Mouse (Mus musculus) retina, adult 2 months (tissue): ENCODE results near the gene Serpina16.

Source experiments
- DNase-seq: peaks from one replicate; pipeline ENCODE4 v3.0.0-alpha.2; 2012; ENCODE audit warnings: low read depth, low spot score

The Serpina16 gene

DNA sequence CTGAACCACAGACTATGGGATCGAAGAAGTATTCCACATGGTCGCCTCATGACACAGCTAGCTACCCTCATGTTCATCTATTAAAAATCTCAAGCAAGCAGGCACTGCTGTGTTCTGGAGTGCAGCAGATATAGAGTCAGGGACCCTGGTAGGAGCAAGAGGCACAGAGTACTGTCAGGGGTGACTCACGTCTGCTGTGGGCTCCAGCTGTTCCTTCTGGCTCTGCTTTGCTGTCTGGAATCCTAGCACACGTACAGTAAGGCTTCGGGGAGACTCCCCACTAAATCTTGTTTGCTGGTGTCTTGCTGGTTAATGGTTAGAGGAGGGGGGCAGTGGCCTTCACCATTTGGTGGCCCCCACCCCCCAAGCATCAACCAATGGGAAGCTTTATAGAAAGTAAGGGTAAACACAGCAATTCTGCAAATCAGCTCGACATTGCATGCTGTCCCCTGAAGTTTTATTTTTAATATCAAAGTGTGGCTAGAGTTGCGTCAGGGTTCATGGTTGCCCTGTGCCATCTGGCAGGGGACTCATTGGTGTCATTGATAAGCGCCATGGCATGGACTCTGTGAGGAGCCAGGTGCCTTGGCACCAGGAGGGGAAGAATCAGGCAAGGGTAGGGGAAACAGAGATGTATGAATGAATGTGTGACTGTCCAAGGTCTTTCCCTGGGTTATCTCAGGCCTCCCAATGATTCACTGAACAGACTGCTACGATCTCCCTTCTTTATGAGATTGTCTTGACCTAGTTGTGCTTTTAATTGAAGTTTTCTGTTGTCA is 18.9 kb downstream of the Serpina16 start, which contains the start of gene Serpina6:
TSS of gene Serpina6 (minus strand) at position 365 of the 779 bp plus-strand sequence.
- no peak for DNase-seq

DNA sequence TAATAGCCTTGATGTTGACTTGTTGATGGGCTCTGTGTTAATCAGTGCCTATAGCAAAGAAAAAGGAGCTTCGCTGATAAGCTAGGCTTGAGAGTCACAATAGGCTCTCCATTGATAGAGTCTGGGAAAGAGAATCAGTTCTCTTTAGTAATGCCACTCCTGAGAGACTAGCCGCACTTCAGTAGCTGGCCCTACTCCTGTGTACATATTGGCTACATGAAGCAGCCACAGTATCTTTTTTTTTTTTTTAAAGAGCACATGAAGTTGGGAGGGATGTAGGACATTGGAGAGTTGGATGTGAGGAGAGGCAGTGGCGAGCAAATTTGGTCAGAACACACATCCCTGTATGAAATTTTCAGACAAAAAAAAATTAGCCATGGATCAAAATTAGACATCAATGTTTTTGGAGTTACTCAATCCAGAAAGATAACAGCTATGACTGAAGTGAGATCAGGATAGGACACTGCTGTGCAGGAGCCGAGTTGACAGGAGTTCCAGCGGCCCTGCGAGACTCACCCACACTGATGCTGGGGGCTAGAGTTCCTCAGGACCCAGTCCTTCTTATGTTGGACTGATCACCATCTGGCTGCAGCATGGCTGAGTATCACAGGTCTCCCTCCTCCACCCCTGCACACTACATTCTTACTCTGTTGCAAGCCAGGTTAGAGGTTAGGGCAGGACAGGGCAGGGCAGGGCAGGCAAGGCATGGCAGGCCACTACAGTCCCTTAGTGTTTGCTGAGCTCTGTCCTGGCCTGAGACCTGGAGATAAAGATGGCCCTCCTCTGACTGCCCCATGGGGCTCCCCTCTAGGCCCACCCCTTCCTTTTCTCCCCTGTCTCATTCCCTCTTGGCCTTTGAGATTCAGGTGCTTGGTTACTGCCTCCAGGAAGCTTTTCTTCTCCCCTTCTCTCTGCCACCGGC is 20.6 kb downstream of the Serpina16 start:
- DNase-seq, result no peak

DNA sequence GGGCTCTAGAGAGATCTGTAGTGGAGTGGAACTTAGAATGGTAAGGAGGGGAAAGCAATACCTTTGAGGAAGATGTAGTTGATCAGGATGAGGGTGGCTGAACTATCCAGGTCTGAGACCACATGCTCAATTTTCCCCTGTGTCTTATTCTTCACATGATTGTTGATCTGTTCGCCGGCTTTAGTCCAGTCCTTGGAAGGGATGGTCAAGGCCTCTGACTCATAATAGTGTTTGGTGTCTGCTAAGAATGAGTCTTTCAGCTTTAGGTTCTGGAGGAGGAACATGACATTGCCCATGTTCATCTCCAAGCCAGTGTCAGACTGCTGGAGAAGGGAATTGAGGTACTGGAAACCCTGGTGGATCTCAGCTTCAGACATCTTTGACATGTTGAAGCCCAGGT is 22.1 kb downstream of the Serpina16 start:
- DNase-seq, result no peak

DNA sequence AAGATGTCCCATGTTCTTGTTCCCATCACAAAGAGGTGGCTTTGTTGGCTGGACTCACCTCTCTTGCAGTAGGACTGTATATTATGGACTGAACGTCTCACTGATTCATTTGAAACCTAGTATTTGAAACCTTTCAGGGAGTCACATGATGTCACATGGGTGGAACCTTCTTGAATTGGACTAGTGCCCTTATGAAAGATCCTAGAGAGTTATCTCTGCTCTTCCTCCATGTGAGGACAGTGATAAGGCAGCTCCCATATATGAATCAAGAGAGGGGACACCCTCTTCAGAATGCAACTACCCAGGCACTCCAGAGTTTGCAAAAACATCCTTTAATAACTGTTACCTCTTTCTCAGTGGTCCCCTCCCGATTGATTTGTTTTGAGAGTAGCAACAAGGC is 29.6 kb downstream of the Serpina16 start:
- no peak for DNase-seq

DNA sequence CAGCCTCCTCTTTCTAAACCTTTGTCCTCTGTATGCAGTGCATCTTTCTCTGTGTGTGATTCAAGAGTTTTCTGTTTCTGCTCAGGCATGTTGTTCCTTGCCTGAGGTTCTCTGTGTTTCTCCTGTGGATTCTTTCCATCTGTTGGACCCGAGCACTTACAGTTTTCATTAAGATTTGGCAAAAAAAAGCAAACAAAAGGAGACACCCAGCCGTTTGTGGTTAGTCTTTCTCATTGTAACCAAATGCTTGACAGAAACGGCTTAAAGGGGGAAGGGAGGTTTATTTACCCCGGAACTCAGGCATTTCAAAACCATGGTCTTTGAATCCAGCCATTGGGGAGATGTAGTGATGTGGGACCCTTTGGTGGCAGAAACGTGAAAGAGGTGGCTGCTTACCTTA is 31.3 kb downstream of the Serpina16 start:
- no peak for DNase-seq

DNA sequence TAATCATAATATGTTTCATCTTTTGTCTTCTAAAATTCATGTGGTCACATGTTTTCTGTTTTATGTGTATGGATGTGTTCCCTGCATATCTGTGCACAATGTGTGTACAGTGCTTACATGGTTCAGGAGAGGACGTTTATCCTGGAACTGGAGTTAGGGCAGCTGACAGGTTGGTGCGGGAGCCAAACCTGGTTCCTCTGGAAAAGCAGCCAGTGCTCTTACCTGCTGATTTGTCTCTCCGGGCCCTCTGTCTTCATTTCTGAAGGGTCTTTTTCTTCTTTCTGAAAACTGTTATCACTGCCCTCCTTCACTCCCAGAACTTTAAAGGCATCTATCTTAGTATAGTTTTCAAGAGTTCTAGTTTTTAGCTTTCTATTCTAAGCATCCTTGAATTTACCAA is 32.1 kb downstream of the Serpina16 start:
- no peak for DNase-seq

DNA sequence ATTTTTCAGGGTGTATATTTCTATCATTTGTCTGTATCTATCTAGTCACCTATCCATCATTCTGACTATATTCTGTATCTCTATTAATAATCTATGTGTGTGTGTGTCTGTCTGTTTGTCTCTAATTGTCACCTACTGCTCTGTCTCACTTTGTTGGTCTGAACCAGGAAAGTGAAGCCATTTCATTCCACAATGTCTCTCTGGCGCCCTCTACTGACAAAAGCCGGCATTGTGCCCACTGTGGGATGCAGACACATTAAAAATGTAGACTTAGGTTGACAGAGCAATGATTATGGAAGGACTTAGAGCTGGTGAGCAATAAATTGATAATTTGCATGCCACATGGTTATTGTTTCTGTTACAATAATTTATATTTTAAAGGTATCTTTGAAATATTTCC is 32.6 kb downstream of the Serpina16 start:
- DNase-seq, result peak; percentile 33

DNA sequence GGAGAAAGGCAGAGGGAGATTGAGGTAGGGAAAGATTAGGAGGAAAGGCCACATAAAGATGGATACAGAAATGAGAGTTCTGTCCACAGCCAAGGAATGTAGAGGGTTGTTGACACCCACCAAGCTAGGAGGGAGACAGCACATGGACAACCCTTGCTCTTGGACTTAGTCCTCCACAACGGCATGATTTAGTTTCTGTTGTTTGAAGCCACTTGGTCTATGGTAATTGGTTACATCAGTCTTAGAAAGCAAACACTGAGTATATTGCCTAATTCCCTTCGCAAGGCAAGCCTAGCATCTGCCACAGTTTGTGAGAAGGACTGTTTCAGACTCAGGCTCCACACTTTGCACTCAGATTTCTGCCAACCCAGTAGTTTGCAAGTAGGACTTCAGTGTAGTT is 40.1 kb downstream of the Serpina16 start:
- no peak for DNase-seq

DNA sequence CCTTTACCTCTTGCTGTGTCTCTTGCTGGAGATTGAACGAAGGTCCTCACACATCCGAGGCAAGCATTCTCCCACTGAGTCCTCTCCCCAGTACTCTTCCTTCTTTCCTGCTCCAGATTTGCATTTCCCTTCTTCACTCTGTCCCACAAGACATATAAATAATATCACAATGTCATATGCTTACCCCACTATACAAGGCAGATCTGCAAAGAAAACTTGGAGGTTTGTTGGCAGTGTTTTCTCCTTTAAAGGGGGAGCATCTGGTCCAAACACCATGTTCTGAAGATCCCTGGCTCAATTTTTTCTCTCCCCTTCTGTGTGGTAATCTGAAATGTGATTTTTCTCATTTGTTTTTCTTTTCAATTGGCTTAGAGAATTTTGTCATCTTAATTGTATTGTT is 41.5 kb downstream of the Serpina16 start:
- DNase-seq, result no peak

DNA sequence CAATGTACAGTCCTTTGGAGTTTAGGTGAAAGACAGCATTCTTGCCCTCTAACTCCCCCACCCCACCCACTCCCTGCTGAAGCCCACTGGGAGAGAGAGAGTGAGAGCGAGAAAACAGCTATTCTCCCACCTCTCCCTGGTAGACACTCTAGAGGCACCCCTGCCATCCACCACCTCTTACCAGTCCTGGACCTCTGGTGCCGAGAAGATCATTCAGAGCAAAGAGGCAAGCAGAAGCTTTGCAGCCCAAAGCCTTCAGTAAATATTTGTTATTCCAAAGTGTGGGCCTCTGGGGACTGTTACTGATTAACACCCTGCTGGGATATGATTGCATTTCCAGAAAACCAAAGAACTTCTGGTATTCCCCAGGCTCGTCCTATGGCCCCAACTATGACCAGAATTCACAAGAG is 44.7 kb downstream of the Serpina16 start, which contains the start of gene Serpina10:
TSS of gene Serpina10 (minus strand) at position 242 of the 410 bp plus-strand sequence.
- no peak for DNase-seq
